Mouse (Mus musculus): ENCODE data around the gene Dync1i2.

The Dync1i2 gene

GRCm38 (mm10) chr2:71203819-71204432, 7.6 kb upstream of the Dync1i2 start:
- no peak for DNase-seq (ENCODE audit: low read depth in 2 of 2, low spot score in 2 of 2)

GRCm38 (mm10) chr2:71209041-71209755, 2.3 kb upstream of the Dync1i2 start:
- no peak for DNase-seq (ENCODE audit: low read depth in 2 of 2, low spot score in 2 of 2)

- no peak for DNase-seq (ENCODE audit: low read depth in 2 of 2, low spot score in 2 of 2)
Observed at GRCm38 (mm10) chr2:71211096-71211495, 410 bp upstream of the Dync1i2 start.

GRCm38 (mm10) chr2:71212360-71212726, 837 bp downstream of the Dync1i2 start:
- DNase-seq (ENCODE audit: low read depth in 2 of 2, low spot score in 2 of 2), result no peak

- no peak for DNase-seq (ENCODE audit: low read depth in 2 of 2, low spot score in 2 of 2)
Observed at GRCm38 (mm10) chr2:71221020-71221419, 9.5 kb downstream of the Dync1i2 start.

- no peak for DNase-seq (ENCODE audit: low read depth in 2 of 2, low spot score in 2 of 2)
Observed at GRCm38 (mm10) chr2:71227398-71227797, 15.9 kb downstream of the Dync1i2 start.

GRCm38 (mm10) chr2:71229603-71230002, 18.1 kb downstream of the Dync1i2 start:
- no peak for DNase-seq (ENCODE audit: low read depth in 2 of 2, low spot score in 2 of 2)

- no peak for DNase-seq (ENCODE audit: low read depth in 2 of 2, low spot score in 2 of 2)
Observed at GRCm38 (mm10) chr2:71231951-71232350, 20.4 kb downstream of the Dync1i2 start.

- no peak for DNase-seq (ENCODE audit: low read depth in 2 of 2, low spot score in 2 of 2)
Observed at GRCm38 (mm10) chr2:71232976-71233375, 21.5 kb downstream of the Dync1i2 start.

GRCm38 (mm10) chr2:71235420-71235819, 23.9 kb downstream of the Dync1i2 start:
- no peak for DNase-seq (ENCODE audit: low read depth in 2 of 2, low spot score in 2 of 2)

- DNase-seq (ENCODE audit: low read depth in 2 of 2, low spot score in 2 of 2), result no peak
Observed at GRCm38 (mm10) chr2:71236009-71236408, 24.5 kb downstream of the Dync1i2 start.

- no peak for DNase-seq (ENCODE audit: low read depth in 2 of 2, low spot score in 2 of 2)
Observed at GRCm38 (mm10) chr2:71241505-71241904, 30.0 kb downstream of the Dync1i2 start.

- DNase-seq (ENCODE audit: low read depth in 2 of 2, low spot score in 2 of 2), result no peak
Observed at GRCm38 (mm10) chr2:71242180-71242579, 30.7 kb downstream of the Dync1i2 start.

- no peak for DNase-seq (ENCODE audit: low read depth in 2 of 2, low spot score in 2 of 2)
Observed at GRCm38 (mm10) chr2:71243058-71243672, 31.7 kb downstream of the Dync1i2 start.

- DNase-seq (ENCODE audit: low read depth in 2 of 2, low spot score in 2 of 2), result no peak
Observed at GRCm38 (mm10) chr2:71244807-71245206, 33.3 kb downstream of the Dync1i2 start.

GRCm38 (mm10) chr2:71245416-71245815, 33.9 kb downstream of the Dync1i2 start:
- no peak for DNase-seq (ENCODE audit: low read depth in 2 of 2, low spot score in 2 of 2)

- DNase-seq (ENCODE audit: low read depth in 2 of 2, low spot score in 2 of 2), result no peak
Observed at GRCm38 (mm10) chr2:71246096-71246495, 34.6 kb downstream of the Dync1i2 start.

- DNase-seq (ENCODE audit: low read depth in 2 of 2, low spot score in 2 of 2), result no peak
Observed at GRCm38 (mm10) chr2:71248071-71248470, 36.6 kb downstream of the Dync1i2 start.

GRCm38 (mm10) chr2:71250841-71251240, 39.3 kb downstream of the Dync1i2 start:
- DNase-seq (ENCODE audit: low read depth in 2 of 2, low spot score in 2 of 2), result no peak

- DNase-seq (ENCODE audit: low read depth in 2 of 2, low spot score in 2 of 2), result no peak
Observed at GRCm38 (mm10) chr2:71254836-71255235, 43.3 kb downstream of the Dync1i2 start.

- DNase-seq (ENCODE audit: low read depth in 2 of 2, low spot score in 2 of 2), result no peak
Observed at GRCm38 (mm10) chr2:71256581-71256980, 45.1 kb downstream of the Dync1i2 start.

GRCm38 (mm10) chr2:71264585-71264984, 53.1 kb downstream of the Dync1i2 start:
- DNase-seq (ENCODE audit: low read depth in 2 of 2, low spot score in 2 of 2), result no peak
